Mouse (Mus musculus) testis, adult 2 months (tissue): Measurements from ENCODE around the gene Dram2.

Experiments
- CTCF ChIP-seq: fragments of 200-500 bp; IDR thresholded peaks from 2 replicates; pipeline ENCODE4 v1.5.1; 2012; ENCODE audit warnings: low read depth, mild to moderate bottlenecking, inconsistent platforms, low read length, moderate library complexity; ENCODE audit not compliant: control insufficient read depth, insufficient read depth, insufficient replicate concordance
- POLR2A ChIP-seq: fragments of 200-500 bp; IDR thresholded peaks from 2 replicates; pipeline ENCODE4 v1.6.1; 2012; ENCODE audit warnings: low read depth, mild to moderate bottlenecking, inconsistent platforms, low read length, moderate library complexity; ENCODE audit not compliant: control insufficient read depth

- no peak for TF ChIP-seq CTCF
- no peak for TF ChIP-seq POLR2A
Measured at GRCm38 (mm10) chr3:106526411-106526810, 21.2 kb upstream of the Dram2 start.
